Mouse (Mus musculus) heart, adult 18-20 months (tissue): ENCODE measurements around the gene Igfals. TPM values are rescaled to one million over a fixed set of nuclear protein-coding genes. Genes with fewer than 3 reads are reported as not detected.

ENCODE experiments used
- DNase-seq, 2 experiments: peaks; one replicate each; pipeline ENCODE4 v3.0.0; 2021 to 2022; ENCODE audit warnings: mixed read lengths in 1 of 2
- total RNA-seq, 2 experiments: library from RNA; stranded (reverse); gene quantifications; 2 replicates each; pipeline ENCODE4 v1.2.3; 2021

Gene Igfals
- total RNA-seq, 2 experiments from 2014 or later: 12.0 to 12.4 TPM

- no peak for DNase-seq
Measured at GRCm38 (mm10) chr17:24894061-24894994, 28.5 kb downstream of the Igfals start.

GRCm38 (mm10) chr17:24894995-24895547 lies 29.3 kb downstream of the Igfals start, which contains the start of the genes Eme2 and Mrps34:
Gene Eme2, minus strand, starts transcription at chr17:24895087.
Gene Mrps34, plus strand, starts transcription at chr17:24895116.
- DNase-seq: peak; percentile 89 to 91

GRCm38 (mm10) chr17:24895571-24896240 lies 29.9 kb downstream of the Igfals start:
- DNase-seq: peak in 1 of 2 experiments; percentile 43

GRCm38 (mm10) chr17:24896241-24896992 lies 30.6 kb downstream of the Igfals start, which contains the start of gene Nme3:
Gene Nme3, plus strand, starts transcription at chr17:24896500.
- peak; percentile 74 to 84 for DNase-seq

- DNase-seq: no peak
Measured at GRCm38 (mm10) chr17:24896993-24897269, 31.1 kb downstream of the Igfals start.

- no peak for DNase-seq
Measured at GRCm38 (mm10) chr17:24897600-24897999, 31.8 kb downstream of the Igfals start.

- no peak for DNase-seq
Measured at GRCm38 (mm10) chr17:24898041-24898854, 32.5 kb downstream of the Igfals start.

GRCm38 (mm10) chr17:24899153-24899552 lies 33.4 kb downstream of the Igfals start:
- peak; percentile 62 to 79 for DNase-seq

- no peak for DNase-seq
Measured at GRCm38 (mm10) chr17:24900014-24900413, 34.2 kb downstream of the Igfals start.

GRCm38 (mm10) chr17:24902124-24902523 lies 36.3 kb downstream of the Igfals start:
- no peak for DNase-seq

GRCm38 (mm10) chr17:24902671-24903474 lies 37.1 kb downstream of the Igfals start:
- no peak for DNase-seq

- no peak for DNase-seq
Measured at GRCm38 (mm10) chr17:24903767-24904166, 38.0 kb downstream of the Igfals start.

- no peak for DNase-seq
Measured at GRCm38 (mm10) chr17:24907591-24907990, 41.8 kb downstream of the Igfals start.

- DNase-seq: no peak
Measured at GRCm38 (mm10) chr17:24913984-24914383, 48.2 kb downstream of the Igfals start.

- DNase-seq: no peak
Measured at GRCm38 (mm10) chr17:24923246-24923645, 57.4 kb downstream of the Igfals start.

GRCm38 (mm10) chr17:24929506-24929905 lies 63.7 kb downstream of the Igfals start:
- DNase-seq: peak in 1 of 2 experiments; percentile 8
